Mouse (Mus musculus): ENCODE measurements at regions not wholly inside any gene's neighbourhood (a gene's known extent, or its start where the extent isn't known, plus 50 kb on each side); places are given as distances from the start of the nearest gene placed in this dataset.

GRCm38 (mm10) chr8:115785769-115786168, 78.2 kb upstream of the Maf start:
- TF ChIP-seq CTCF (IDR thresholded peaks at IDR 0.05; ENCODE audit: low read depth) (no peak), EP300 (IDR thresholded peaks at IDR 0.05; ENCODE audit: low read depth) (no peak)

Data from liver, embryonic 14.5 days (tissue).